8 mouse cellular contexts compared by ENCODE assay signal in the genomic region with DNA sequence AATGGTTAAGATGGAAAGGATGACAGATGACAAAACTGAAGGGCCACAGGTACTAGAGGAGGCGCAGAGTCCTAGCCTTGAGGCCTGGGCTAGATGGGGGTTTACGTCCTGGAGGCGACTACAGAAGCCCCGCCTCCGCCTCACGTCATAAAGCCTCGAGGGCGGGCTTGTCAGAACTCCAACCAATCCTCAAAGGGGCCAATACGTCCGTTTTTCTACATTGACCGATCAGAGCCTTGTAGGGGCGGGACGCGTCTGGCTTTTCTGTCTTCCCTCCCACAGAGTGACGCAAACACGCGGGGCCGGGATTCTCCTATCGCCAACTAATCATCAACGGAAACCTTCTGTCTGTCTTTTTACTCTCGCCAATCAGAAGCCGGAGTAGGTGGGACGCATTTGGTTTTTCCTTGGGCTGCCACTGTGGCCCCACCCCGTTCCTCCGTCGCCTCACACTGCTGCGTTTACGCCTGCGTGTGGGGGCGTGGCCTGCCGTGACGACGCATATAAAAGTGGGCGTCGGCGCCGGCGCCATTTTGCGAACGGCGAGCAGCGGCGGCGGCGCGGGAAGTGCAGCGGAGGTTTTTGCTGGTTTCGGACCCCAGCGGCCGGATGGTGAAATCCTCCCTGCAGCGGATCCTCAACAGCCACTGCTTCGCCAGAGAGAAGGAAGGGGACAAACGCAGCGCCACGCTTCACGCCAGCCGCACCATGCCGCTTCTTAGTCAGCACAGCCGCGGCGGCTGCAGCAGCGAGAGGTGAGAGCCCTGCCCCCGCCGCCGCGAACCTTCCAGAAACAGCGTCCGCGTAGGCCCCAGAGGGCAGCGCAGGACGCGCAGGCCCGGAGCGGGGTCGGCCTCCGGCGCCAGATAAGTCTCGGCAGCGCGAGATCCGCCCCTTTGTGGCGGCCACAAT. TPM values are rescaled to one million over a fixed set of nuclear protein-coding genes. Genes with fewer than 3 reads are reported as not detected.
DNase-seq lines count a peak whose midpoint lies in the region; ATAC-seq and TF ChIP-seq lines count a peak whose summit lies in the region.

A gene (plus strand): TSS at position 506 of the 912 bp plus-strand sequence.

- peak within 1 kb of the TSS; percentile 93 for H3K4me2 ChIP-seq in embryonic facial prominence, embryonic 15.5 days (replicated peaks)
- peak within 1 kb of the TSS; percentile 93 for H3K4me2 ChIP-seq in limb, embryonic 14.5 days (replicated peaks; ENCODE audit: low read depth, low read length, severe bottlenecking)
- H3K4me2 ChIP-seq in midbrain, postnatal 0 days (ENCODE audit: low read depth, low read length, poor library complexity, severe bottlenecking): peak within 1 kb of the TSS; percentile 98

- TF ChIP-seq POLR2A in bone marrow, adult 2 months (IDR thresholded peaks at IDR 0.05; ENCODE audit: borderline replicate concordance, control insufficient read depth, low read depth, low read length): peak; percentile 81
- peak; percentile 77; the same call in 1 of the 2 replicates for TF ChIP-seq POLR2A in limb, embryonic 14.5 days (IDR thresholded peaks at IDR 0.05; ENCODE audit: borderline replicate concordance, extremely low read depth, insufficient read depth, insufficient read length)

- H3K4me3 ChIP-seq in bone marrow, adult 2 months (replicated peaks; ENCODE audit: control insufficient read depth, low read depth, low read length): peak within 1 kb of the TSS; percentile 88
- H3K4me3 ChIP-seq in embryonic facial prominence, embryonic 15.5 days (replicated peaks): peak within 1 kb of the TSS; percentile 71
- peak within 1 kb of the TSS; percentile 66 for H3K4me3 ChIP-seq in limb, embryonic 14.5 days (replicated peaks; ENCODE audit: low read length)
- H3K4me3 ChIP-seq in midbrain, postnatal 0 days (ENCODE audit: low read depth, low read length): peak within 1 kb of the TSS; percentile 74

- DNase-seq in 416B (ENCODE audit: low read depth): peak; percentile 100
- peak; percentile 100 for DNase-seq in heart, adult 8-10 months (ENCODE audit: low spot score)
- peak; percentile 100 for DNase-seq in kidney, adult 9 months
- peak; percentile 100 for DNase-seq in limb, embryonic 14.5 days (ENCODE audit: low spot score)
- DNase-seq in midbrain, postnatal 0 days (ENCODE audit: low spot score): peak; percentile 100
- DNase-seq in spleen, postnatal 14 days (ENCODE audit: low spot score in 2 of 2): peak; percentile 93 to 97

- peaks cover 6% of the 10 kb centered on the region for H3K4me1 ChIP-seq in bone marrow, adult 2 months (ENCODE audit: control insufficient read depth, insufficient read depth, low read length)
- peaks cover 35% of the 10 kb centered on the region for H3K4me1 ChIP-seq in embryonic facial prominence, embryonic 15.5 days
- peaks cover 9% of the 10 kb centered on the region for H3K4me1 ChIP-seq in limb, embryonic 14.5 days (ENCODE audit: control insufficient read depth, insufficient read depth, low read length)
- peaks cover 6% of the 10 kb centered on the region; the same call in 1 of the 2 replicates for H3K4me1 ChIP-seq in midbrain, postnatal 0 days (ENCODE audit: insufficient read depth, low read length)

- WGBS in bone marrow, adult 2 months: under 1% methylated on average over 82 of the region's 82 CpGs
- WGBS in embryonic facial prominence, embryonic 15.5 days: under 1% methylated on average over 80 of the region's 82 CpGs
- WGBS in limb, embryonic 14.5 days: under 1% methylated on average over 68 of the region's 82 CpGs
- WGBS in midbrain, postnatal 0 days: under 1% methylated on average over 79 of the region's 82 CpGs

- H3K36me3 ChIP-seq in embryonic facial prominence, embryonic 15.5 days: peaks cover 18% of the 10 kb centered on the region
- H3K36me3 ChIP-seq in limb, embryonic 14.5 days (ENCODE audit: control insufficient read depth, insufficient read depth, low read length): peaks cover 24% of the 10 kb centered on the region
- peaks cover 14% of the 10 kb centered on the region for H3K36me3 ChIP-seq in midbrain, postnatal 0 days (ENCODE audit: insufficient read depth, low read length)

- no peaks in the 10 kb centered on the region for H3K9me3 ChIP-seq in embryonic facial prominence, embryonic 15.5 days (replicated peaks)
- H3K9me3 ChIP-seq in limb, embryonic 14.5 days (ENCODE audit: control insufficient read depth, low read length): no peaks in the 10 kb centered on the region
- H3K9me3 ChIP-seq in midbrain, postnatal 0 days (ENCODE audit: low read length): no peaks in the 10 kb centered on the region

- H3K27me3 ChIP-seq in embryonic facial prominence, embryonic 15.5 days: no peaks in the 10 kb centered on the region
- no peaks in the 10 kb centered on the region for H3K27me3 ChIP-seq in limb, embryonic 14.5 days (ENCODE audit: control insufficient read depth, insufficient read depth, low read length)
- H3K27me3 ChIP-seq in midbrain, postnatal 0 days (ENCODE audit: insufficient read depth, low read length): no peaks in the 10 kb centered on the region

- H3K27ac ChIP-seq in bone marrow, adult 2 months (ENCODE audit: control insufficient read depth, insufficient read depth, low read depth, low read length, poor library complexity): peak within 1 kb of the TSS; percentile 94
- peak within 1 kb of the TSS; percentile 91 for H3K27ac ChIP-seq in embryonic facial prominence, embryonic 15.5 days (replicated peaks)
- peak within 1 kb of the TSS; percentile 86 for H3K27ac ChIP-seq in limb, embryonic 14.5 days (replicated peaks; ENCODE audit: low read depth, low read length)
- peak within 1 kb of the TSS; percentile 85 for H3K27ac ChIP-seq in midbrain, postnatal 0 days (ENCODE audit: low read depth, low read length)

- peak; percentile 98 for ATAC-seq in embryonic facial prominence, embryonic 15.5 days (ENCODE audit: insufficient number of reproducible peaks, low FRiP score, low TSS enrichment, low read depth)
- ATAC-seq in limb, embryonic 14.5 days (ENCODE audit: low FRiP score, low read depth): peak; percentile 97
- ATAC-seq in midbrain, postnatal 0 days (ENCODE audit: low FRiP score): peak; percentile 98

- no peak for TF ChIP-seq CTCF in bone marrow, adult 2 months (IDR thresholded peaks at IDR 0.05; ENCODE audit: control insufficient read depth, insufficient read depth, low read length)
- TF ChIP-seq CTCF in midbrain, postnatal 0 days (IDR thresholded peaks at IDR 0.05): peak; percentile 24

- peak within 1 kb of the TSS; percentile 97 for H3K9ac ChIP-seq in embryonic facial prominence, embryonic 15.5 days
- peak within 1 kb of the TSS; percentile 92 for H3K9ac ChIP-seq in limb, embryonic 14.5 days (ENCODE audit: low read depth, low read length, severe bottlenecking)
- H3K9ac ChIP-seq in midbrain, postnatal 0 days (replicated peaks; ENCODE audit: low read length, poor library complexity, severe bottlenecking): peak within 1 kb of the TSS; percentile 88

RNA-seq across cellular contexts. Expression of the gene that starts here (rescaled TPM):
- 672 and 986 TPM in 2 replicates for polyA plus RNA-seq in bone marrow, adult 2 months (2011; ENCODE audit: insufficient read depth, insufficient read length, low replicate concordance, missing spikeins)
- 1,751 and 1,885 TPM in 2 replicates for polyA plus RNA-seq in embryonic facial prominence, embryonic 15.5 days (2015; fragmentation: Nextera tagmentation; extraction: Ambion mirVana)
- total RNA-seq in heart, adult 8-10 months (2022): 1,000 to 10,000 TPM in 2 of 4 experiments, 100 to 1,000 TPM in 2; 848 to 1,083 (median 963) TPM
- 882 and 1,248 TPM in 2 replicates for polyA plus RNA-seq in limb, embryonic 14.5 days (2012; rRNA removed)
- polyA plus RNA-seq in limb, embryonic 14.5 days (2014; fragmentation: Nextera tagmentation; extraction: Ambion mirVana): 1,813 and 1,884 TPM in 2 replicates
- total RNA-seq in midbrain, postnatal 0 days (2014; rRNA removed): 863 and 928 TPM in 2 replicates
- polyA plus RNA-seq in midbrain, postnatal 0 days (2015; fragmentation: Nextera tagmentation; extraction: Ambion mirVana): 1,039 and 1,193 TPM in 2 replicates

Comparison
In these comparisons a context has a peak if more than half of its experiments do, and no peak if none do; other contexts are left out.
1. Peak in every context shown above with its lines: DNase-seq, ATAC-seq, H3K4me3 ChIP-seq and H3K27ac ChIP-seq.